Mouse (Mus musculus) spleen, adult 2 months (tissue): ENCODE results near the gene Pde8b.

Experiments used
- CTCF ChIP-seq: fragments of 200-500 bp; IDR thresholded peaks from 2 replicates; pipeline ENCODE4 v1.5.1; 2011; ENCODE audit warnings: mild to moderate bottlenecking, inconsistent platforms; ENCODE audit not compliant: insufficient read depth, insufficient read length, insufficient replicate concordance; ENCODE audit errors: extremely low read depth
- POLR2A ChIP-seq: fragments of 200-500 bp; IDR thresholded peaks from 2 replicates; pipeline ENCODE4 v1.6.1; 2011; ENCODE audit warnings: low read depth, low read length, inconsistent platforms

DNA sequence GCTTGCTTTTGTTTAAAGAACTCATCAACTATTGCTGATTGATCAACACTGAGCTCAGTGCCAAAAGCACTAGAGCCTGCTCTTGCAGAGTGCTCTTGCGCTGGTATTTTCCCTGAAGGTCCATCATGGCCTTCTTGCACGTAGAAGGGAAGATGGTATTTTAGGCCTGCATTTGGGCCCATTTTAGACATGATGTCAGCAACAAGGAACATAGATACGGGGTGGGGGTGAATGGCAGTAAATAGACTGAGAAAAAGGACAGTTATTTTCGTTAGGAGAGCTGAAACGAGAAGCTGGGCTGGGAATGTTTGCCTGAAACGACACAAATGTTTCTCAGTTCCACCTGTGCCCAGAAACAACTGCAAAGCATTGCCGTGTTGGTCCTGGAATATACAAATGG, 91.2 kb downstream of the Pde8b start:
- TF ChIP-seq CTCF: no peak
- TF ChIP-seq POLR2A: no peak
